Mouse (Mus musculus) erythroblast, adult 5-6 weeks (primary cell): ENCODE results near the gene Klhl29. TPM values are rescaled to one million over a fixed set of nuclear protein-coding genes. Genes with fewer than 3 reads are reported as not detected.

Experiments
- ATAC-seq: replicated peaks from 2 replicates; pipeline ENCODE4 v1.8.0; 2016; ENCODE audit warnings: moderate number of reproducible peaks, mild to moderate bottlenecking, moderate TSS enrichment, inconsistent platforms; ENCODE audit not compliant: poor library complexity, low FRiP score, severe bottlenecking
- total RNA-seq, 2 experiments: library from RNA; stranded (forward) in 1 of 2; stranded (reverse) in 1 of 2; fragments of 150-400 nt in 1 of 2; fragments of 200-764, 138-1000 nt in 1 of 2; gene quantifications; 2 replicates each; pipeline versions ENCODE4 v1.2.3 to v1.2.4; 2015 to 2017; ENCODE audit warnings: low replicate concordance in 2 of 2

The Klhl29 gene
- total RNA-seq, 2 experiments from 2014 or later = not detected

GRCm38 (mm10) chr12:5237078-5237477, 138.4 kb downstream of the Klhl29 start:
- no peak for ATAC-seq

- no peak for ATAC-seq
Measured at GRCm38 (mm10) chr12:5235596-5235995, 139.9 kb downstream of the Klhl29 start.

GRCm38 (mm10) chr12:5230504-5230903, 145.0 kb downstream of the Klhl29 start:
- no peak for ATAC-seq

- no peak for ATAC-seq
Measured at GRCm38 (mm10) chr12:5226676-5227654, 148.5 kb downstream of the Klhl29 start.

- no peak for ATAC-seq
Measured at GRCm38 (mm10) chr12:5223595-5223994, 151.9 kb downstream of the Klhl29 start.

- ATAC-seq = no peak
Measured at GRCm38 (mm10) chr12:5222439-5223202, 152.9 kb downstream of the Klhl29 start.

GRCm38 (mm10) chr12:5219913-5220575, 155.4 kb downstream of the Klhl29 start:
- no peak for ATAC-seq

- no peak for ATAC-seq
Measured at GRCm38 (mm10) chr12:5215836-5216747, 159.4 kb downstream of the Klhl29 start.

GRCm38 (mm10) chr12:5214266-5214665, 161.2 kb downstream of the Klhl29 start:
- ATAC-seq = no peak

GRCm38 (mm10) chr12:5213339-5214104, 162.0 kb downstream of the Klhl29 start:
- ATAC-seq = no peak

- no peak for ATAC-seq
Measured at GRCm38 (mm10) chr12:5211884-5212283, 163.6 kb downstream of the Klhl29 start.

GRCm38 (mm10) chr12:5210786-5211185, 164.7 kb downstream of the Klhl29 start:
- no peak for ATAC-seq

- no peak for ATAC-seq
Measured at GRCm38 (mm10) chr12:5207941-5208905, 167.3 kb downstream of the Klhl29 start.

- no peak for ATAC-seq
Measured at GRCm38 (mm10) chr12:5207172-5207571, 168.3 kb downstream of the Klhl29 start.

GRCm38 (mm10) chr12:5204071-5204840, 171.2 kb downstream of the Klhl29 start:
- no peak for ATAC-seq

- ATAC-seq = no peak
Measured at GRCm38 (mm10) chr12:5203385-5203784, 172.1 kb downstream of the Klhl29 start.

- no peak for ATAC-seq
Measured at GRCm38 (mm10) chr12:5198254-5198653, 177.2 kb downstream of the Klhl29 start.
